Mouse (Mus musculus): ENCODE results near the gene Cbwd1. TPM values are rescaled to one million over a fixed set of nuclear protein-coding genes. Genes with fewer than 3 reads are reported as not detected.
"Not testable (repeated sequence)": the region's sequence is repeated elsewhere in the genome, so short reads cannot be mapped to it uniquely, and the experiment has no call there.

Gene Cbwd1
- polyA plus RNA-seq, 1 experiment, result 1.6 TPM

GRCm38 (mm10) chr19:24881237-24881636, 80.2 kb downstream of the Cbwd1 start:
- no peak for TF ChIP-seq GATA1 (IDR thresholded peaks at IDR 0.05; ENCODE audit: low read length)

- not testable (repeated sequence) for TF ChIP-seq GATA1 (IDR thresholded peaks at IDR 0.05; ENCODE audit: low read length)
Measured at GRCm38 (mm10) chr19:24875129-24875870, 86.1 kb downstream of the Cbwd1 start, which contains the start of gene Gm10053. Gm10053 (plus strand) TSS chr19:24875686.

- no peak for TF ChIP-seq GATA1 (IDR thresholded peaks at IDR 0.05; ENCODE audit: low read length)
Measured at GRCm38 (mm10) chr19:24873873-24874272, 87.5 kb downstream of the Cbwd1 start.

- no peak for TF ChIP-seq GATA1 (IDR thresholded peaks at IDR 0.05; ENCODE audit: low read length)
Measured at GRCm38 (mm10) chr19:24871037-24871635, 90.3 kb downstream of the Cbwd1 start.

Other genes with a start within 250 kb of the Cbwd1 start
- gene Pgm5, start 99.8 kb downstream of the Cbwd1 start, polyA plus RNA-seq (2012), result 0.04 TPM in 1 of 2 replicates, not detected in the other
- gene Gm10053, start 85.9 kb downstream of the Cbwd1 start, polyA plus RNA-seq (2012), result 0.12 TPM in 1 of 2 replicates, not detected in the other
- not detected in 2 replicates for gene Foxd4, start 60.4 kb downstream of the Cbwd1 start, polyA plus RNA-seq (2012)
- not detected in 2 replicates for gene Dock8, start 37.9 kb upstream of the Cbwd1 start, polyA plus RNA-seq (2012)

All from G1E-ER4 (cell line).